Mouse (Mus musculus) liver, embryonic 14.5 days (tissue): ENCODE measurements around the gene Ppp1r21. TPM values are rescaled to one million over a fixed set of nuclear protein-coding genes. Genes with fewer than 3 reads are reported as not detected.

Experiments used
- ATAC-seq: fragments of 200-750 bp; cut with Nextera tagmentation; 2 replicates; pipeline ENCODE4 v1.8.0; 2017; ENCODE audit warnings: moderate number of reproducible peaks, mild to moderate bottlenecking, moderate library complexity; ENCODE audit not compliant: insufficient read depth
- DNase-seq, 3 experiments: peaks; one replicate each; pipeline ENCODE4 v3.0.0-alpha.2; 2012 to 2013; ENCODE audit warnings: low read depth in 3 of 3, low spot score in 3 of 3
- H3K27ac ChIP-seq: fragments of 300-500 bp; sonication (generic); 2 replicates; pipeline ENCODE4 v1.5.1; 2014; ENCODE audit warnings: moderate library complexity, mild to moderate bottlenecking, control low read depth, inconsistent platforms
- H3K27me3 ChIP-seq: fragments of 300-500 bp; sonication (generic); 2 replicates; pipeline ENCODE4 v1.6.1; 2014; ENCODE audit warnings: mild to moderate bottlenecking, low read length, moderate library complexity; ENCODE audit not compliant: control insufficient read depth, insufficient read depth
- H3K36me3 ChIP-seq: fragments of 300-500 bp; sonication (generic); replicated peaks from 2 replicates; pipeline ENCODE4 v1.6.1; 2014; ENCODE audit warnings: low read depth; ENCODE audit not compliant: control insufficient read depth, insufficient read depth
- H3K4me1 ChIP-seq, 2 experiments: fragments of 200-500 bp in 1 of 2; fragments of 300-500 bp in 1 of 2; sonication (generic) in 1 of 2; replicated peaks; 2 replicates each; pipeline ENCODE4 v1.6.1; 2012 to 2014; ENCODE audit warnings: antibody characterized with exemption in 1 of 2, inconsistent platforms in 1 of 2, low read length in 1 of 2; ENCODE audit not compliant: control insufficient read depth in 2 of 2, insufficient read depth in 2 of 2
- H3K4me2 ChIP-seq: fragments of 300-500 bp; sonication (generic); 2 replicates; pipeline ENCODE4 v1.6.1; 2014; ENCODE audit warnings: low read depth, mild to moderate bottlenecking, control low read depth, moderate library complexity
- H3K4me3 ChIP-seq, 2 experiments: fragments of 200-500 bp in 1 of 2; fragments of 300-500 bp in 1 of 2; sonication (generic) in 1 of 2; 2 replicates each; pipeline ENCODE4 v1.5.1; 2012 to 2014; ENCODE audit warnings: low read depth in 2 of 2, low read length in 2 of 2, mild to moderate bottlenecking in 2 of 2, control low read depth in 1 of 2, inconsistent platforms in 1 of 2, moderate library complexity in 1 of 2; ENCODE audit not compliant: insufficient read depth in 1 of 2
- H3K9ac ChIP-seq: fragments of 300-500 bp; sonication (generic); replicated peaks from 2 replicates; pipeline ENCODE4 v1.6.1; 2014; ENCODE audit warnings: mild to moderate bottlenecking, control low read depth, moderate library complexity
- H3K9me3 ChIP-seq: fragments of 300-500 bp; sonication (generic); 2 replicates; pipeline ENCODE4 v1.6.1; 2016; ENCODE audit warnings: low read length, mixed read lengths; ENCODE audit not compliant: control insufficient read depth
- CTCF ChIP-seq: IDR thresholded peaks from 2 replicates; pipeline ENCODE4 v1.5.1; 2016; ENCODE audit warnings: antibody characterized with exemption, low read depth, control low read depth
- EP300 ChIP-seq: IDR thresholded peaks from 2 replicates; pipeline ENCODE4 v1.6.1; 2016; ENCODE audit warnings: antibody characterized with exemption, low read depth
- WGBS: fragments of 180-500 bp; shearing (Covaris S2); extraction: QIAGEN DNeasy Blood & Tissue Kit; methylation state at CpG from one replicate; pipeline ENCODE4 v1.1.7; 2014; ENCODE audit not compliant: insufficient replicate concordance; 5-methylcytosine and 5-hydroxymethylcytosine counted together
- polyA plus RNA-seq, 2 experiments: library from polyadenylated mRNA; depleted of rRNA in 1 of 2; stranded (reverse) in 1 of 2; unstranded in 1 of 2; fragments of >200 nt; fragmentation: Nextera tagmentation in 1 of 2; extraction: Ambion mirVana in 1 of 2; gene quantifications; 2 replicates each; pipeline versions ENCODE4 v1.2.1 to v1.2.3; 2012 to 2014

The Ppp1r21 gene
- polyA plus RNA-seq, 2 experiments = 8.8 to 11.2 TPM

- no peak for DNase-seq
- no peak for ATAC-seq
- H3K36me3 ChIP-seq = no peaks in the 10 kb centered on the region
- no peaks in the 10 kb centered on the region for H3K4me1 ChIP-seq
- no peak overlapping the region for H3K4me2 ChIP-seq
- WGBS = 48% methylated on average over 7 of the region's 7 CpGs
- no peak overlapping the region for H3K27ac ChIP-seq
- no peak overlapping the region for H3K9ac ChIP-seq
- H3K4me3 ChIP-seq = no peak overlapping the region
- TF ChIP-seq CTCF (no peak), EP300 (no peak)
- H3K27me3 ChIP-seq = no peaks in the 10 kb centered on the region
- no peaks in the 10 kb centered on the region for H3K9me3 ChIP-seq
These were observed 13.4 kb upstream of the Ppp1r21 start for GRCm38 (mm10) chr17:88516477-88516876.

- no peak for DNase-seq
- Histone ChIP-seq H3K9ac (no peak overlapping the region), H3K27ac (no peak overlapping the region), H3K4me3 (no peak overlapping the region), H3K4me1 (peaks cover 5 to 13% of the 10 kb centered on the region in 2 experiments), H3K27me3 (no peaks in the 10 kb centered on the region), H3K4me2 (no peak overlapping the region), H3K9me3 (no peaks in the 10 kb centered on the region), H3K36me3 (no peaks in the 10 kb centered on the region)
- ATAC-seq = no peak
- peak; percentile 27; the same call in 1 of the 2 replicates for TF ChIP-seq CTCF
- no peak for TF ChIP-seq EP300
- WGBS = 25% methylated on average over 2 of the region's 2 CpGs
These were observed 2.1 kb upstream of the Ppp1r21 start for GRCm38 (mm10) chr17:88527781-88528180.

- H3K4me3 ChIP-seq = peak overlapping the region; percentile 63 to 86
- DNase-seq (no peak), ATAC-seq (peak; percentile 64)
- no peak for TF ChIP-seq CTCF
- TF ChIP-seq EP300 = no peak
- H3K9me3 ChIP-seq = no peaks in the 10 kb centered on the region
- no peak overlapping the region for H3K27ac ChIP-seq
- no peaks in the 10 kb centered on the region for H3K36me3 ChIP-seq
- H3K4me2 ChIP-seq = peak overlapping the region; percentile 94
- H3K9ac ChIP-seq = peak overlapping the region; percentile 76
- no peaks in the 10 kb centered on the region for H3K27me3 ChIP-seq
- H3K4me1 ChIP-seq = peaks cover 5 to 15% of the 10 kb centered on the region in 2 experiments
- whole genome bisulfite sequencing = under 1% methylated on average over 14 of the region's 14 CpGs
These were observed 310 bp downstream of the Ppp1r21 start for GRCm38 (mm10) chr17:88530236-88530619.

- no peak for DNase-seq
- peak overlapping the region; percentile 76 for H3K9ac ChIP-seq
- TF ChIP-seq EP300 (no peak), CTCF (no peak)
- 12% methylated on average over 11 of the region's 11 CpGs for WGBS
- H3K4me2 ChIP-seq = peak overlapping the region; percentile 94
- H3K36me3 ChIP-seq = no peaks in the 10 kb centered on the region
- H3K27ac ChIP-seq = no peak overlapping the region
- no peaks in the 10 kb centered on the region for H3K27me3 ChIP-seq
- peak overlapping the region; percentile 63 to 86 for H3K4me3 ChIP-seq
- H3K9me3 ChIP-seq = no peaks in the 10 kb centered on the region
- ATAC-seq = no peak
- H3K4me1 ChIP-seq = peaks cover 5 to 15% of the 10 kb centered on the region in 2 experiments
These were observed 749 bp downstream of the Ppp1r21 start for GRCm38 (mm10) chr17:88530667-88531066.

GRCm38 (mm10) chr17:88531176-88531575 lies 1.3 kb downstream of the Ppp1r21 start:
- Histone ChIP-seq H3K4me1 (peaks cover 5 to 15% of the 10 kb centered on the region in 2 experiments), H3K27me3 (no peaks in the 10 kb centered on the region), H3K36me3 (no peaks in the 10 kb centered on the region), H3K9ac (no peak overlapping the region), H3K4me2 (peak overlapping the region; percentile 94), H3K9me3 (no peaks in the 10 kb centered on the region), H3K27ac (no peak overlapping the region), H3K4me3 (no peak overlapping the region; a peak in 1 of 4 replicates)
- WGBS = 49% methylated on average over 6 of the region's 6 CpGs
- DNase-seq = no peak
- TF ChIP-seq EP300 = no peak
- no peak for TF ChIP-seq CTCF
- ATAC-seq = no peak
